Mouse (Mus musculus) E14TG2a.4 (cell line): Measurements from ENCODE around the gene Lpar6.

Experiments used
- H3K27me3 ChIP-seq: 2 replicates; pipeline ENCODE4 v1.6.1; 2014; ENCODE audit warnings: low read length, control low read depth; ENCODE audit not compliant: insufficient read depth
- H3K36me3 ChIP-seq: 2 replicates; pipeline ENCODE4 v1.6.1; 2014; ENCODE audit warnings: low read length, control low read depth; ENCODE audit not compliant: insufficient read depth
- H3K4me1 ChIP-seq: replicated peaks from 2 replicates; pipeline ENCODE4 v1.6.1; 2014; ENCODE audit warnings: low read depth, low read length, control low read depth
- H3K4me3 ChIP-seq: replicated peaks from 2 replicates; pipeline ENCODE4 v1.5.1; 2014; ENCODE audit warnings: mild to moderate bottlenecking, low read length
- H3K9me3 ChIP-seq: 2 replicates; pipeline ENCODE4 v1.6.1; 2014; ENCODE audit warnings: low read length, control low read depth
- CTCF ChIP-seq: conservative IDR thresholded peaks from 2 replicates; pipeline ENCODE4 v1.5.1; 2014; ENCODE audit warnings: low read length
- NANOG ChIP-seq: IDR thresholded peaks from 2 replicates; pipeline ENCODE4 v1.6.1; 2014; ENCODE audit warnings: borderline replicate concordance, low read length, mixed read lengths
- POU5F1 ChIP-seq: IDR thresholded peaks from 2 replicates; pipeline ENCODE4 v1.6.1; 2014; ENCODE audit warnings: low read length, borderline replicate concordance

Gene Lpar6

DNA sequence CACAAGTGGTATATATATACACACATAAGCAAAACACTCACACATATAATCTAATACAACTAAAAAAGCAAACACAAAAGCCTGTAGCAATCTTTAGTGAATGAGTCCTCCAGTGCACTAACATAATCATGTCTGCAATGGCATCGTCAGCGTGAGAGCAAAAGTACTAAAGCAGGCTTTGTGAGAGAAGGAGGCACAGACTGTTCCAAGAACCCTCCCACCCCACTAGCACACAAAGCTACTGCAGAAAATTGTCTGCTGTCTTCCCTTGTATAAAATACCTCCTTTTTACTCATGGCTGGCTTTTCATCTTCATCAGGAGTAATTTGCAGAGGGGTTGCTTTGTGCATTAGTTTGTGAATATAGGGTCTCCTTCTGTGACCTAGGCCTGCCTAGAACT, 14.6 kb downstream of the Lpar6 start:
- no peak for TF ChIP-seq CTCF
- no peak for TF ChIP-seq NANOG
- no peak for TF ChIP-seq POU5F1
- peaks cover 41% of the 10 kb centered on the region for H3K4me1 ChIP-seq
- H3K4me3 ChIP-seq: no peak overlapping the region
- no peaks in the 10 kb centered on the region for H3K36me3 ChIP-seq
- no peaks in the 10 kb centered on the region for H3K27me3 ChIP-seq
- H3K9me3 ChIP-seq: no peaks in the 10 kb centered on the region

DNA sequence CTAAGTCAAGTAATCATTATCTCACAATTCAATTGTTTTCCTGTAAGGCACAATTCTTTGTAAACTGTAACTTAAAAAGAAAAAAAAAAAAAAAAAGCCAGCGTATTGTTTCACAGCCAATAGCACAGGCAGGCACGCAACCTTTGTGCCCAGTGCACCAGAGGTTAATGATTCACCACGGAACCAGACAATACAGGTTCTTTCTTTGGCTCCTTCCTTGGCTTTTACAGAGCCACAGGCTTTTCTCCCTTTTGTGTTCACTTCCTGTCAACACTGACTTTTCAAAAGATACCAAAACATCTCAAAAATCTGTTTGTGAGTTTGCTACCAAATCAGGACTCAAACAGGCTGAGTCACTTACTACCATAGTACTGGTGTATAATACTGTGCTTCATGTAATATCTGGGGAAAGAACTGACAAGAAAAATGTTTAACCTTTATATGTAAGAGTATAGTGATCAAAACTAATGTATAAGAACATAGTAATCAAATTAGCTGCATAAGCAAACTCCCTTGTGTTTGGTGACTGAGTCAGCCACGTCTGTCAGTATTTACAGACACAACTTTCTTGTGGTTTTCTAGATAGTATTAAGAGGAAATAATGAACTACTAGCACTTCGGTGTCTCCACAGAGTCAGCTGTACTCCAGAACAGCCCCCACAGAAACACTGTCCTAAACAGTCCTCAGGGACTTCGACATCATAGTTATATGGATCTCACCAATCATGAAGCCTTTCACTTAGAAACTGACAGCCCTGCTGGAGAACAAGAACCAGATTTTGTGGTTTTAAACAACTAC, 16.0 kb downstream of the Lpar6 start:
- no peak overlapping the region for H3K4me3 ChIP-seq
- TF ChIP-seq POU5F1: no peak
- no peak for TF ChIP-seq NANOG
- TF ChIP-seq CTCF: no peak
- no peaks in the 10 kb centered on the region for H3K9me3 ChIP-seq
- peaks cover 41% of the 10 kb centered on the region for H3K4me1 ChIP-seq
- H3K36me3 ChIP-seq: no peaks in the 10 kb centered on the region
- H3K27me3 ChIP-seq: no peaks in the 10 kb centered on the region

DNA sequence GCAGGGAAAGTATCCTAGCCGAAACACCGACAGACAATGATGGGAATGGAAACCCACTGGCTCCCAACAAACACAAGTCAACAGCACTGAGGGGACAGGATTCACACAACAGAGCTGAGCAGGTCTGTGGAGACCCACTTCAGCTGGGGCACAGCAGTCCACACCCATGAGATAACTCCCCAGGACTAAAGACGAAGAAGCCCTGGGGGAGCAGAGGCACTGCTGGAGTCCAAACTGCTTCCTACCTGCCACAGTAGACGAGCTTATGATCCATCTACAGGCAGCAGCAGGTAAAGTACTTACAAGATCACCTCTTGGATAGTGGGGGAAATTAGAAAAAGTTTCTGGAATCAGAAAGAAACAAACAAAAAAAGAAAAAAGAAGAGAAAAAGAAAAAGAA, 16.7 kb downstream of the Lpar6 start:
- Histone ChIP-seq H3K9me3 (no peaks in the 10 kb centered on the region), H3K27me3 (no peaks in the 10 kb centered on the region), H3K4me1 (peaks cover 41% of the 10 kb centered on the region), H3K36me3 (no peaks in the 10 kb centered on the region), H3K4me3 (no peak overlapping the region)
- TF ChIP-seq POU5F1: no peak
- TF ChIP-seq NANOG: no peak
- no peak for TF ChIP-seq CTCF

DNA sequence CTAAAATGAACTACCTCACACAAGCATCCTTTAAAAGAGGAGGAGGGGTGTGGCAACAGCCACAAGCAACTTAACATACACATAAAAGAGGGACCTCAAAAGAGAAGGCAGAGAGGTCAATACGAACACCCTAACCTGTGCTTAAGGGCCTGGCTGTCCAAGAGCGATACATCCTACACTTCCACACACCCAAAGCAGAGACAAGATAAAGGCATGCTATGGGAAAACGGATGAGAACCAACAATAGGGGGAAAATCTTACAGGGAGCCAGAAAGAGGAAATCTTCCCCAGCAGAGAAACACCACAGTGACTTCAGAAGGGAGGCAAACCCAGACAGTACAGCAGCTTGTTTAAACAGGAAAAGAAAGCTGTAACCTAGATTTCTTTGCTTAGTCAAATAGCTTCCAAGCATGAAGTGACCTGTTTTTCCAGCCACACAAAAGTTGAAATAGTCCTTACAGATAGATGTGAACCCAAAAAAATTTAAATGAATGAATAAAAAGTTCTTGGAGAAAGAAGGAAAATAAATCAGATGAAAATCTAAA, 17.8 kb downstream of the Lpar6 start:
- H3K4me1 ChIP-seq: peaks cover 41% of the 10 kb centered on the region
- no peaks in the 10 kb centered on the region for H3K9me3 ChIP-seq
- H3K4me3 ChIP-seq: no peak overlapping the region
- TF ChIP-seq POU5F1 (no peak), NANOG (no peak), CTCF (no peak)
- H3K27me3 ChIP-seq: no peaks in the 10 kb centered on the region
- no peaks in the 10 kb centered on the region for H3K36me3 ChIP-seq

DNA sequence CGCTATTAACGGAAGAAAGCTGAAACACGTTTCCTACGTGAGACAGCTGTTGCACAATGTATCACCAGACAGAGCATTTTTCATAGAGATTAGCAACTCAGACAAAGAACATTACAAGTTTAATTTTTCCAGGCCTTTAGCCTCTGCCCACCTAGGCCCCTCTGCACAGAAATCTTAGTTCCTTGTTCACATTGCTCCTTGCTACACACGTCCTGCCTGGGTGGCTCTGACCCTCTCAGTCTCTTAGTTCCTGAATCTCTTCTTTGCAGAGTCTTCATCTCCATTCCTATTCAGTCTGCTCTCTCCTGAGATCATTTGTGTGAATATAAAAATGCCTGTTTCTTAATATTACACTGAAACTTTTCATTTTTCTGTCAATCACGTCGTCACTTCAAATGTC, 19.7 kb downstream of the Lpar6 start:
- Histone ChIP-seq H3K27me3 (no peaks in the 10 kb centered on the region), H3K4me3 (no peak overlapping the region), H3K36me3 (no peaks in the 10 kb centered on the region), H3K9me3 (no peaks in the 10 kb centered on the region), H3K4me1 (peaks cover 40% of the 10 kb centered on the region)
- TF ChIP-seq NANOG (no peak), POU5F1 (no peak), CTCF (no peak)

DNA sequence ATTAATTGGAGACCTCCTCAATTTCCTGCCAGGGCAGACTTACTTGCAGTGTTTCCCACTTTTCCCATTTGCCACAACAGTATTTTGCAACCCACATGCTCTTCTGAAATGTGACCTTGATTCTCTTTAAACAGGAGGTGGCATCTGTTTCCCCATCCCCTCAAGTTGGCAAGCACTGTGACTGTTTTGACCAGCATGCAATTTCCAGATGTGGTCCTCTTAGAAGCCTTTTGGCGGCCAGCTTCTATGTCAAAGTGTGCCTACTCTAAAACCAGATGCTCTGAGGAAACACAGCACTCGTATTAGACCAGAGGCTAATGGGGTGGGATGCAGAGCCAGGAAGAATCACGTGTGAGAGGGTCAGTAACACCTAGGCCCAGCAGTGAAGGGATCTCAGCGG, 20.5 kb downstream of the Lpar6 start:
- Histone ChIP-seq H3K4me3 (no peak overlapping the region), H3K4me1 (peaks cover 32% of the 10 kb centered on the region), H3K27me3 (no peaks in the 10 kb centered on the region), H3K36me3 (no peaks in the 10 kb centered on the region), H3K9me3 (no peaks in the 10 kb centered on the region)
- no peak for TF ChIP-seq CTCF

DNA sequence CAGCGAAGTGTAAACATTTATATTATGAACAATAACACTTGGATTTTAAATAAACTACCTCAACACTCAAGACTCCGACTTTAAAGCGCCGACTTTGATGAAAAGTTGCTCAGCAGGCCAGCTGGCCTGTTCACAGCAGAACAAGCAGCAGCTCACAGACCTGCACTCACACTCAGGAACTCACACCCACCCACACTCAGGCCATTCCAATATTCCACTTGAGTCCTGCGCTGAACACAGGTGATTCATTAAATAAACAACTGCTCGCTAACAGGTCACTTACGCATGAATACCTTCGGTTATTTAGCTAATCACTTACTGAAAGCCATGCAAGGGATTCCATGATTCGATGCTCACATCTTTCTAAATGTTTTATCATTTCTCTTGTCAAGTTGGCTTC, 24.5 kb downstream of the Lpar6 start:
- H3K9me3 ChIP-seq: no peaks in the 10 kb centered on the region
- TF ChIP-seq POU5F1: no peak
- no peak for TF ChIP-seq NANOG
- no peak for TF ChIP-seq CTCF

DNA sequence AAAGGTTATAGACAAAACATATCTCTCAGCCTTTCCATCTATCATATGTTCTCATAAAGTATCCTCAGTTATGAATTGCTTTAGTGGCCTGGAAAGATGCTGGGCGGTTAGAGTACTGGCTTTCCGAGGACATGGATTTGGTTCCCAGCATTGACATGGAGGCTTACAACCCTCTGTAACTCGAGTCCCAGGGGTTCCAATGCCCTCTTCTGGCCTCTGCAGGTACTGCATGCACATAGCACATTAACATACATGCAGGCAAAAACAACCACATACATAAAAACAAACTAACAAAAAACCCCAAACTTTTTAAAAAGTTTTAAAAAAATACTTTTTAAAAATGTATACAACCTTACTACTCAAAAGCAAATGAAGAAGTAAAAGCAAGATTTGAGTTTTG, 28.5 kb downstream of the Lpar6 start:
- Histone ChIP-seq H3K9me3 (no peaks in the 10 kb centered on the region), H3K4me1 (0 out of 2 replicates have a peak, but pooled peaks cover 3% of the 10 kb centered on the region), H3K36me3 (peaks cover 3% of the 10 kb centered on the region; the same call in 1 of the 2 replicates), H3K4me3 (no peak overlapping the region), H3K27me3 (no peaks in the 10 kb centered on the region)
- peak; percentile 78 for TF ChIP-seq CTCF
- no peak for TF ChIP-seq NANOG

More for the DNA sequence above, 24.5 kb downstream of the Lpar6 start:
- H3K36me3 ChIP-seq: peaks cover 3% of the 10 kb centered on the region; the same call in 1 of the 2 replicates
- no peak overlapping the region for H3K4me3 ChIP-seq
- no peaks in the 10 kb centered on the region for H3K27me3 ChIP-seq
- 0 out of 2 replicates have a peak, but pooled peaks cover 3% of the 10 kb centered on the region for H3K4me1 ChIP-seq

DNA sequence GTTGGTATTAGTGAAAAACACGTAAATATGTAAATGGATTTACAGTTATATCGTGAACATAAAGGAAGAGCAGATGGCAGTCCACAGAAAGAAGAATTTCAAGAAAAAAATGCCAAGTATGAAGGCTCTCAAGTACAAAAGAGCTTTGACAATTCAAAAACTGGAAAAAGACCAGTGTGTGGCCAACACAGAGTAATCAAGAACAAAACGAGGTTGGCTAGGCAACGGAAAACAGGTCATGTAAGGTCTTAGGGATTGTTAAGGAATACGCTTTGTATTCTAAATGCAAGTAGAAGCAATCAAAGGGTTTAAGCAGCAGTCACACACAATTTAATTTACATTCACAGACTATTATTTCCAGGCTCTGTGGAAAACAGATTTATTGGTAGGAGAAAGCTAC, 34.1 kb downstream of the Lpar6 start:
- H3K36me3 ChIP-seq: no peaks in the 10 kb centered on the region
- no peak for TF ChIP-seq NANOG
- TF ChIP-seq CTCF: no peak
- no peak for TF ChIP-seq POU5F1

More for the DNA sequence above, 34.1 kb downstream of the Lpar6 start:
- Histone ChIP-seq H3K9me3 (no peaks in the 10 kb centered on the region), H3K27me3 (no peaks in the 10 kb centered on the region), H3K4me1 (no peaks in the 10 kb centered on the region), H3K4me3 (no peak overlapping the region)
